Mouse (Mus musculus) lung, adult 2 months (tissue): ENCODE data around the gene Olfr69.

Source experiments
- CTCF ChIP-seq: fragments of 200-500 bp; IDR thresholded peaks from 2 replicates; pipeline ENCODE4 v1.5.1; 2011; ENCODE audit warnings: mild to moderate bottlenecking, low read length, control low read depth; ENCODE audit not compliant: insufficient read depth
- POLR2A ChIP-seq: fragments of 200-500 bp; IDR thresholded peaks from 2 replicates; pipeline ENCODE4 v1.6.1; 2011; ENCODE audit warnings: low read depth, mild to moderate bottlenecking, control low read depth, low read length, borderline replicate concordance; ENCODE audit errors: extremely low read depth

- TF ChIP-seq CTCF: no peak
- TF ChIP-seq POLR2A: no peak
Observed at GRCm38 (mm10) chr7:103792669-103793388, 21.4 kb upstream of the Olfr69 start.
